Mouse (Mus musculus): ENCODE results near the gene Crp. TPM values are rescaled to one million over a fixed set of nuclear protein-coding genes. Genes with fewer than 3 reads are reported as not detected.

The Crp gene
- polyA plus RNA-seq (2012; rRNA removed), result 0.12 and 0.35 TPM in 2 replicates

GRCm38 (mm10) chr1:172697844-172698243, at the start of gene Crp:
TSS of gene Crp (plus strand) at chr1:172698055.

Other genes with a start within 250 kb of the Crp start
- gene Slamf9, start 222.7 kb upstream of the Crp start, polyA plus RNA-seq (2012; rRNA removed), result 0.20 and 0.26 TPM in 2 replicates
- gene Igsf9, start 216.3 kb upstream of the Crp start, polyA plus RNA-seq (2012; rRNA removed), result 111 and 126 TPM in 2 replicates
- gene Tagln2, start 198.0 kb upstream of the Crp start, polyA plus RNA-seq (2012; rRNA removed), result 28.5 and 53.8 TPM in 2 replicates
- 1.7 and 2.2 TPM in 2 replicates for gene Cfap45, start 177.3 kb upstream of the Crp start, polyA plus RNA-seq (2012; rRNA removed)
- 0.04 and 0.07 TPM in 2 replicates for gene Vsig8, start 142.1 kb upstream of the Crp start, polyA plus RNA-seq (2012; rRNA removed)
- gene Slamf8, start 107.5 kb upstream of the Crp start, polyA plus RNA-seq (2012; rRNA removed), result 0.02 and 0.06 TPM in 2 replicates
- gene Fcrl6, start 95.5 kb upstream of the Crp start, polyA plus RNA-seq (2012; rRNA removed), result 0.36 TPM in 1 of 2 replicates, not detected in the other
- gene Dusp23, start 65.1 kb upstream of the Crp start, polyA plus RNA-seq (2012; rRNA removed), result 6.8 and 10.0 TPM in 2 replicates
- gene Apcs, start 197.0 kb downstream of the Crp start, polyA plus RNA-seq (2012; rRNA removed), result 0.10 and 0.15 TPM in 2 replicates